Mouse (Mus musculus): ENCODE data around the gene Cdc42ep3. TPM values are rescaled to one million over a fixed set of nuclear protein-coding genes. Genes with fewer than 3 reads are reported as not detected.
A peak's percentile ranks its signal among the peaks of the same experiment; 100 is the strongest.

Gene Cdc42ep3
- total and polyA plus RNA-seq, 2 experiments from 2014 or later: 22.3 to 34.9 TPM

- H3K27ac ChIP-seq: no peak overlapping the region
- no peaks in the 10 kb centered on the region for H3K4me1 ChIP-seq (ENCODE audit: insufficient read depth, low read length)
- no peaks in the 10 kb centered on the region for H3K27me3 ChIP-seq (ENCODE audit: insufficient read depth, low read length)
- TF ChIP-seq CTCF (IDR thresholded peaks at IDR 0.05; ENCODE audit: low read depth): no peak
- 76% methylated on average over 5 of the region's 5 CpGs for WGBS
- no peaks in the 10 kb centered on the region for H3K9me3 ChIP-seq (ENCODE audit: low read length)
- no peaks in the 10 kb centered on the region for H3K36me3 ChIP-seq (ENCODE audit: insufficient read depth, low read length)
- DNase-seq (ENCODE audit: low spot score) (no peak), ATAC-seq (no peak)
- no peak overlapping the region for H3K4me2 ChIP-seq (ENCODE audit: low read depth, low read length)
- no peak overlapping the region for H3K9ac ChIP-seq (replicated peaks; ENCODE audit: low read length)
- no peak overlapping the region for H3K4me3 ChIP-seq (ENCODE audit: low read length)
Measured at GRCm38 (mm10) chr17:79379191-79379590, 24.3 kb upstream of the Cdc42ep3 start.

GRCm38 (mm10) chr17:79376434-79377210, 21.7 kb upstream of the Cdc42ep3 start:
- no peaks in the 10 kb centered on the region for H3K9me3 ChIP-seq (ENCODE audit: low read length)
- DNase-seq (ENCODE audit: low spot score): no peak
- no peaks in the 10 kb centered on the region for H3K36me3 ChIP-seq (ENCODE audit: insufficient read depth, low read length)
- ATAC-seq: no peak
- H3K9ac ChIP-seq (replicated peaks; ENCODE audit: low read length): no peak overlapping the region
- no peak overlapping the region for H3K27ac ChIP-seq
- no peak overlapping the region for H3K4me2 ChIP-seq (ENCODE audit: low read depth, low read length)
- H3K27me3 ChIP-seq (ENCODE audit: insufficient read depth, low read length): no peaks in the 10 kb centered on the region
- no peaks in the 10 kb centered on the region for H3K4me1 ChIP-seq (ENCODE audit: insufficient read depth, low read length)
- TF ChIP-seq CTCF (IDR thresholded peaks at IDR 0.05; ENCODE audit: low read depth): no peak
- WGBS: 71% methylated on average over 6 of the region's 6 CpGs
- H3K4me3 ChIP-seq (ENCODE audit: low read length): no peak overlapping the region

GRCm38 (mm10) chr17:79372973-79373372, 18.1 kb upstream of the Cdc42ep3 start:
- no peak for TF ChIP-seq CTCF (IDR thresholded peaks at IDR 0.05; ENCODE audit: low read depth)
- Histone ChIP-seq H3K4me2 (ENCODE audit: low read depth, low read length) (no peak overlapping the region), H3K9me3 (ENCODE audit: low read length) (no peaks in the 10 kb centered on the region), H3K4me1 (ENCODE audit: insufficient read depth, low read length) (no peaks in the 10 kb centered on the region), H3K27ac (no peak overlapping the region), H3K27me3 (ENCODE audit: insufficient read depth, low read length) (no peaks in the 10 kb centered on the region), H3K9ac (replicated peaks; ENCODE audit: low read length) (no peak overlapping the region), H3K4me3 (ENCODE audit: low read length) (no peak overlapping the region), H3K36me3 (ENCODE audit: insufficient read depth, low read length) (no peaks in the 10 kb centered on the region)
- DNase-seq (ENCODE audit: low spot score) (no peak), ATAC-seq (no peak)
- 68% methylated on average over 5 of the region's 5 CpGs for WGBS

GRCm38 (mm10) chr17:79364749-79365450, 10.0 kb upstream of the Cdc42ep3 start:
- no peaks in the 10 kb centered on the region for H3K9me3 ChIP-seq (ENCODE audit: low read length)
- ATAC-seq (no peak), DNase-seq (ENCODE audit: low spot score) (no peak)
- no peak overlapping the region for H3K4me2 ChIP-seq (ENCODE audit: low read depth, low read length)
- TF ChIP-seq CTCF (IDR thresholded peaks at IDR 0.05; ENCODE audit: low read depth): no peak
- no peak overlapping the region for H3K4me3 ChIP-seq (ENCODE audit: low read length)
- H3K9ac ChIP-seq (replicated peaks; ENCODE audit: low read length): no peak overlapping the region
- H3K36me3 ChIP-seq (ENCODE audit: insufficient read depth, low read length): no peaks in the 10 kb centered on the region
- no peaks in the 10 kb centered on the region for H3K4me1 ChIP-seq (ENCODE audit: insufficient read depth, low read length)
- H3K27ac ChIP-seq: no peak overlapping the region
- no peaks in the 10 kb centered on the region for H3K27me3 ChIP-seq (ENCODE audit: insufficient read depth, low read length)
- whole genome bisulfite sequencing: 51% methylated on average over 5 of the region's 5 CpGs

GRCm38 (mm10) chr17:79356071-79356601, 1.2 kb upstream of the Cdc42ep3 start:
- Histone ChIP-seq H3K9me3 (ENCODE audit: low read length) (no peaks in the 10 kb centered on the region), H3K27me3 (ENCODE audit: insufficient read depth, low read length) (no peaks in the 10 kb centered on the region), H3K9ac (replicated peaks; ENCODE audit: low read length) (peak overlapping the region; percentile 92), H3K36me3 (ENCODE audit: insufficient read depth, low read length) (no peaks in the 10 kb centered on the region), H3K4me2 (ENCODE audit: low read depth, low read length) (peak overlapping the region; percentile 82), H3K27ac (peak overlapping the region; percentile 90), H3K4me1 (ENCODE audit: insufficient read depth, low read length) (peaks cover 10% of the 10 kb centered on the region; the same call in 1 of the 2 replicates), H3K4me3 (ENCODE audit: low read length) (peak overlapping the region; percentile 71)
- WGBS: 13% methylated on average over 24 of the region's 24 CpGs
- DNase-seq (ENCODE audit: low spot score): peak; percentile 44
- no peak for TF ChIP-seq CTCF (IDR thresholded peaks at IDR 0.05; ENCODE audit: low read depth)
- peak; percentile 21 for ATAC-seq

- Histone ChIP-seq H3K4me3 (ENCODE audit: low read length) (peak overlapping the region; percentile 71), H3K36me3 (ENCODE audit: insufficient read depth, low read length) (no peaks in the 10 kb centered on the region), H3K9ac (replicated peaks; ENCODE audit: low read length) (peak overlapping the region; percentile 92), H3K27ac (peak overlapping the region; percentile 90), H3K4me1 (ENCODE audit: insufficient read depth, low read length) (peaks cover 10% of the 10 kb centered on the region; the same call in 1 of the 2 replicates), H3K4me2 (ENCODE audit: low read depth, low read length) (peak overlapping the region; percentile 82), H3K27me3 (ENCODE audit: insufficient read depth, low read length) (no peaks in the 10 kb centered on the region), H3K9me3 (ENCODE audit: low read length) (no peaks in the 10 kb centered on the region)
- WGBS: under 1% methylated on average over 58 of the region's 59 CpGs
- peak; percentile 21; the same call in 1 of the 2 replicates for TF ChIP-seq CTCF (IDR thresholded peaks at IDR 0.05; ENCODE audit: low read depth)
- ATAC-seq: peak; percentile 75
- DNase-seq (ENCODE audit: low spot score): peak; percentile 87
Measured at GRCm38 (mm10) chr17:79355271-79355991, 540 bp upstream of the Cdc42ep3 start.

Measured in hindbrain, postnatal 0 days (tissue).